Mouse (Mus musculus): ENCODE data around the gene Rgs12.

The Rgs12 gene

DNA sequence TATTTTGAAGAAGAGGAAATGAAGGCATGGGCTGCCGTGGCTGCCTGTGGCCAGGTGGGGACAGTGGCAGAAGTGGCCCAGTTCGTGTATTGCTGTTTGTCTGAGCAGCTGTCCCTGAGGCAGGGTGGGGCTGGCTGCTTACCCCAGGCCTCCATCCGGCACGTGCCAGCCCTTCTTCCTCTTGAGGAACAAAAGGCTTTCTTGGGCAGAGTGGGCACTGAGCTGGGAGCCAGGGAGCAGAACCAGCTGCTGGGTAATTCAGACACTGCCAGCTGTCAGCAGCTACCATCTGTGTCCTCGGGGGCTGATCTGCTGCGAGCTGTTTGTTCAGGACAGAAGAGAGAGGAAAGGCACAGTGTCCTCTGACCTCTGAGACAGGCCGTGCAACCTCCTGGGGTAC lies 121.7 kb downstream of the Rgs12 start:
- no peak for DNase-seq (ENCODE audit: extremely low read depth, low read depth)

DNA sequence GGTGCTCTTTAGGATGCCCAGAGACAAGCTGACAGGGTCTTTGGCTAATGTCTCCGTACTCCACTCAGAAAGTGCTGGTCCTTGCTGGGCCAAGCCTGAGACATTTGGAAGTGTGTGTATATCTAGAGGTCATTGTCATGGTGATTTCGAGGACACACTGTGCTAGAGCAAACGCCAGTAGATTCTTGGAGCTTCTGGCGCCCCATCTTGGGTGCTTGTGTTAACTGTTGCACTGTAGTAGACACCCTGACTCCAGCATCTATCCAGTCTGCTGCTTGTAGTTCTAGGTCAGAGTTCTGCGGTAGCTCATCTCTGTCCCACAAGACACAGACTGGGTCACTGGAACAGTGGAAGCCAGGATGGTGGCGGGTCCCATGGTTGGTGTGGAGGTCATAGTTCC lies 122.6 kb downstream of the Rgs12 start:
- no peak for DNase-seq (ENCODE audit: extremely low read depth, low read depth)

DNA sequence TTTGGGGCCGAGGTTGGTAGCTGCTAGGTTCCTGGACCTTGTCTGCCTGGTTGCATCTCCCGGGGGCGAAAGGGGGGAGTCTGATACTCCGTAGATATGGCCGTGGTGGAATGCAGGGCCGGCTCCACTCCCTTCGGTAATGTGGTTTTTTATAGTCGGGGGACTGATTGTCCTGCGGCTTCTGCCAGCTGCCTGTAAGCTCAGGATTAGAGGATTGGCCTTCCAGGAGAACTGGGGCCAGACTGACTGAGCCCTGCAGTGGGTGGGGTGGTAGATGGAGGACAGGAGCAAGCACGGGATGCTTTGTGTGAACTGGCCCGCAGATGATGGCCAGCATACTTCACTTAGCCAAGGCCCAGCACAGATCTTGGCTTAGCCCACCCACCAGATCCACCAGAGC lies 124.0 kb downstream of the Rgs12 start:
- DNase-seq (ENCODE audit: extremely low read depth, low read depth), result no peak

DNA sequence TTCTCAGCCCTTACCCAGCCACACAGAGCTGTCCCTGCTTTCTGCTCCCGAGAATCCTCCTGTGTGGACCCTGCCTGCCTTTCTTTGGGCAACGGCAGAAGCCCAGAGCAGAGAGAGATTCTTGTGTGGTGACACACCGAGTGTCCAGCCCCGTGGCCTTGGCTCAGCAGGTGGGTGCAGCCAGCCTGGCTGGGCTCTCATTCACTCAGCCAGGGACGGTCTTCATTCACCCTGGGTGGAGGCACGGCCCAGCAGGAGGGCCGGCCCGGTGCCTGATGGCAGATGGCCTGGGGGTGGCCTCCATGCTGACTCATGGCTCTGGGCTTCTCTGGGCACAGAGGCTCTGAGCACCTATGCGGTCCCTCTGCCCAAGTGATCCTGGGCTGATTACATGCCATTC lies 124.7 kb downstream of the Rgs12 start:
- DNase-seq (ENCODE audit: extremely low read depth, low read depth), result no peak

- no peak for DNase-seq (ENCODE audit: extremely low read depth, low read depth)
Observed at GRCm38 (mm10) chr5:35076369-35076768, 127.1 kb downstream of the Rgs12 start.

DNA sequence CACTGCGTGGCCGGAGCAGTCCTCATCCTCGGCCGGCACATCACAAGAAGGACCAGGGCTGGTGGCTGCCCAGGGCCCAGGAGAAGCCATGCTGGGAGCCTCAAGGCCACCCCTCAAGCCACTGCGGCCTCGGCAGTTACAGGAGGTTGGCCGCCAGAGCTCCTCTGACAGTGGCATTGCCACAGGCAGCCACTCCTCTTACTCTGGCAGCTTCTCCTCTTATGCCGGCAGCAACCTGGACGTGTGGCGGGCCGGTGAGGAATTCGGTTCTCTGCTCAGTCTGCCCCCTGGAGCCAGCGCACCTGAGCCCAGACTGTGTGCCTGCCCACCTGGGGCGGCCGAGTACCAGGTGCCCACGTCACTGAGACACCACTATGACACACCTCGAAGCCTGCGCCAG lies 129.9 kb downstream of the Rgs12 start:
- DNase-seq (ENCODE audit: extremely low read depth, low read depth), result no peak

GRCm38 (mm10) chr5:35084913-35085312 lies 135.7 kb downstream of the Rgs12 start:
- DNase-seq (ENCODE audit: extremely low read depth, low read depth), result no peak

DNA sequence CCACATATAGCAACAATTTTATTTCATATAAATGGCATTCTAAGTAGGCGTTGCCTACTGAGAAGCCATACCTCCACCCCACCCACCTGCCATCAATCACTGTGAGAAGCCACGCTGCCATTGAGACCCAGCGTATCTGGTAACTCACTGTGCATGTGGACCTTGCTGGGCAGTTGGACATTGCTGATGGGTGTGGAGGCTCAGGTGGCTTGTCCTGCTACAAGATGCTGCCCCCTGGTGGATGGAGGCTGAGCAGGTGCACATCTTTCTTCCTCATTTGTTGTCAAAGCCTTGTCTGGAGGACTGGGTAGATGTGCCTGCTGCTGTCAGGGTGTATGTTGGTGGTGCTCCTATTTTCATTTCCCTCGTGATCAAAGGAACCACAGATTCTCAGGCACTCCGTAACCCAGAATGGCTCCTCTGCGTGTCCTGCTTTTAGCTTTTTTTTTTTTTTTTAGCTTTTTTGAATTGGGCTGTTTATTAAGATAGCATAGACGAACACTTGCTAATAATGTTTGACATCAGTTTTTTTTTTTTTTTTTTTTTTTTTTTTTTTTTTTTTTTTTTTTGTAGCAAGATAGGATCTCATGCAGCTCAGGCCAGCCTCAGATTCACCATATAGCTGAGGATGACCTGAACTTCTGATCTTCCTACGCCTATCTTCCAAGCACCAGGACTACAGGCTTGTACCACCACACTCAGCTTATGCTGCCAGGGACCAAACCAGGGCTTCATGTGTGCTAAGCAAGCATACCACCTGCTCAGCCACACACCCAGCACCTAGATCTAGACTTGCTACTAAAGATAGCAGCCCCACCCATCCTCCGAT lies 139.8 kb downstream of the Rgs12 start:
- DNase-seq (ENCODE audit: extremely low read depth, low read depth), result peak; percentile 59

All from MEL-GATA-1-ER (cell line).